Mouse (Mus musculus): Measurements from ENCODE around the gene Chd2.

GRCm38 (mm10) chr7:73400051-73400916 lies 141.3 kb downstream of the Chd2 start:
- TF ChIP-seq CTCF (IDR thresholded peaks at IDR 0.05; ENCODE audit: borderline replicate concordance, control insufficient read depth, extremely low read depth, insufficient read depth, low read length, poor library complexity) (no peak), POLR2A (IDR thresholded peaks at IDR 0.05; ENCODE audit: control insufficient read depth, extremely low read depth, insufficient read depth, low read length, poor library complexity) (no peak)
